Mouse (Mus musculus) intestine, embryonic 15.5 days (tissue): Measurements from ENCODE around the gene Fgf13. TPM values are rescaled to one million over a fixed set of nuclear protein-coding genes. Genes with fewer than 3 reads are reported as not detected.
A peak's percentile ranks its signal among the peaks of the same experiment; 100 is the strongest.

Source experiments
- ATAC-seq: fragments of 200-750 bp; cut with Nextera tagmentation; 2 replicates; pipeline ENCODE4 v1.8.0; 2017; ENCODE audit warnings: moderate TSS enrichment, moderate library complexity
- H3K27ac ChIP-seq: fragments of 300-500 bp; sonication (generic); 2 replicates; pipeline ENCODE4 v1.5.1; 2015; ENCODE audit warnings: mild to moderate bottlenecking, inconsistent platforms
- H3K27me3 ChIP-seq: fragments of 300-500 bp; sonication (generic); replicated peaks from 2 replicates; pipeline ENCODE4 v1.6.1; 2015; ENCODE audit warnings: inconsistent platforms
- H3K36me3 ChIP-seq: fragments of 300-500 bp; sonication (generic); 2 replicates; pipeline ENCODE4 v1.6.1; 2015; ENCODE audit warnings: inconsistent platforms
- H3K4me1 ChIP-seq: fragments of 300-500 bp; sonication (generic); replicated peaks from 2 replicates; pipeline ENCODE4 v1.6.1; 2015; ENCODE audit warnings: inconsistent platforms
- H3K4me2 ChIP-seq: fragments of 300-500 bp; sonication (generic); replicated peaks from 2 replicates; pipeline ENCODE4 v1.6.1; 2015; ENCODE audit warnings: mild to moderate bottlenecking, inconsistent platforms
- H3K4me3 ChIP-seq: fragments of 300-500 bp; sonication (generic); replicated peaks from 2 replicates; pipeline ENCODE4 v1.5.1; 2015; ENCODE audit warnings: inconsistent platforms
- H3K9ac ChIP-seq: fragments of 300-500 bp; sonication (generic); 2 replicates; pipeline ENCODE4 v1.6.1; 2015; ENCODE audit warnings: inconsistent platforms
- H3K9me3 ChIP-seq: fragments of 300-500 bp; sonication (generic); 2 replicates; pipeline ENCODE4 v1.6.1; 2016; ENCODE audit warnings: inconsistent platforms
- WGBS: fragments of 180-500 bp; shearing (Covaris S2); methylation state at CpG from one replicate; pipeline ENCODE4 v1.1.7; 2015; 5-methylcytosine and 5-hydroxymethylcytosine counted together
- microRNA counts: library from miRNA; unstranded; fragments of <30 nt; microRNA quantifications from one replicate; lab custom pipeline; 2016
- polyA plus RNA-seq: library from polyadenylated mRNA; unstranded; fragments of >200 nt; fragmentation: Nextera tagmentation; extraction: Ambion mirVana; gene quantifications from 2 replicates; pipeline ENCODE4 v1.2.1, GENCODE M21; 2015

Fgf13 gene
- polyA plus RNA-seq, 1 experiment from 2014 or later: 30.8 TPM

GRCm38 (mm10) chrX:59072083-59072482, 495.8 kb downstream of the Fgf13 start:
- Histone ChIP-seq H3K4me1 (no peaks in the 10 kb centered on the region), H3K4me3 (no peak overlapping the region), H3K9me3 (no peaks in the 10 kb centered on the region), H3K27ac (no peak overlapping the region), H3K4me2 (no peak overlapping the region), H3K27me3 (no peaks in the 10 kb centered on the region), H3K9ac (no peak overlapping the region), H3K36me3 (no peaks in the 10 kb centered on the region)
- 73% methylated on average over 3 of the region's 3 CpGs for WGBS
- no peak for ATAC-seq

GRCm38 (mm10) chrX:59063157-59063556, 504.7 kb downstream of the Fgf13 start:
- Histone ChIP-seq H3K4me1 (no peaks in the 10 kb centered on the region), H3K4me3 (no peak overlapping the region), H3K36me3 (no peaks in the 10 kb centered on the region), H3K9me3 (no peaks in the 10 kb centered on the region), H3K27ac (no peak overlapping the region), H3K27me3 (no peaks in the 10 kb centered on the region), H3K4me2 (no peak overlapping the region), H3K9ac (no peak overlapping the region)
- no peak for ATAC-seq
- 70% methylated on average over 4 of the region's 4 CpGs for WGBS

- no peak overlapping the region for H3K27ac ChIP-seq
- H3K36me3 ChIP-seq: no peaks in the 10 kb centered on the region
- H3K27me3 ChIP-seq: no peaks in the 10 kb centered on the region
- H3K9ac ChIP-seq: no peak overlapping the region
- H3K4me1 ChIP-seq: no peaks in the 10 kb centered on the region
- 58% methylated on average over 1 of the region's 1 CpGs for WGBS
- no peak overlapping the region for H3K4me2 ChIP-seq
- H3K4me3 ChIP-seq: no peak overlapping the region
- H3K9me3 ChIP-seq: no peaks in the 10 kb centered on the region
- no peak for ATAC-seq
Measured at GRCm38 (mm10) chrX:59034969-59035368, 532.9 kb downstream of the Fgf13 start.

MicroRNAs encoded within 50 kb of the gene (microRNA counts, 519-probe panel; counts per million panel counts)
- microRNA mmu-miR-504 (lab: Ali Mortazavi, UCI): 97.1 counts per million, percentile 29 among the panel's probes with 10 or more counts
